Mouse (Mus musculus) neural tube, embryonic 15.5 days (tissue): ENCODE results near the gene Kcnk7. TPM values are rescaled to one million over a fixed set of nuclear protein-coding genes. Genes with fewer than 3 reads are reported as not detected.
A peak's percentile ranks its signal among the peaks of the same experiment; 100 is the strongest.

ENCODE experiments used
- ATAC-seq: fragments of 200-750 bp; cut with Nextera tagmentation; 2 replicates; pipeline ENCODE4 v1.8.0; 2017; ENCODE audit warnings: mild to moderate bottlenecking, moderate TSS enrichment, moderate library complexity; ENCODE audit not compliant: low FRiP score
- H3K27ac ChIP-seq: fragments of 300-500 bp; sonication (generic); replicated peaks from 2 replicates; pipeline ENCODE4 v1.5.1; 2015; ENCODE audit warnings: mild to moderate bottlenecking, inconsistent platforms
- H3K27me3 ChIP-seq: fragments of 300-500 bp; sonication (generic); replicated peaks from 2 replicates; pipeline ENCODE4 v1.6.1; 2015; ENCODE audit warnings: inconsistent platforms
- H3K36me3 ChIP-seq: fragments of 300-500 bp; sonication (generic); 2 replicates; pipeline ENCODE4 v1.6.1; 2015; ENCODE audit warnings: inconsistent platforms
- H3K4me1 ChIP-seq: fragments of 300-500 bp; sonication (generic); 2 replicates; pipeline ENCODE4 v1.6.1; 2015; ENCODE audit warnings: inconsistent platforms
- H3K4me2 ChIP-seq: fragments of 300-500 bp; sonication (generic); 2 replicates; pipeline ENCODE4 v1.6.1; 2015; ENCODE audit warnings: inconsistent platforms, mild to moderate bottlenecking, moderate library complexity
- H3K4me3 ChIP-seq: fragments of 300-500 bp; sonication (generic); replicated peaks from 2 replicates; pipeline ENCODE4 v1.5.1; 2015; ENCODE audit warnings: mild to moderate bottlenecking, inconsistent platforms
- H3K9ac ChIP-seq: fragments of 300-500 bp; sonication (generic); replicated peaks from 2 replicates; pipeline ENCODE4 v1.6.1; 2015; ENCODE audit warnings: mild to moderate bottlenecking, inconsistent platforms
- H3K9me3 ChIP-seq: fragments of 300-500 bp; sonication (generic); replicated peaks from 2 replicates; pipeline ENCODE4 v1.6.1; 2016; ENCODE audit warnings: inconsistent platforms
- WGBS: fragments of 180-500 bp; shearing (Covaris S2); methylation state at CpG from one replicate; pipeline ENCODE4 v1.1.7; 2015; ENCODE audit warnings: mixed read lengths; 5-methylcytosine and 5-hydroxymethylcytosine counted together
- polyA plus RNA-seq: library from polyadenylated mRNA; unstranded; fragments of >200 nt; fragmentation: Nextera tagmentation; extraction: Ambion mirVana; gene quantifications from 2 replicates; pipeline ENCODE4 v1.2.1, GENCODE M21; 2015

Gene Kcnk7
- polyA plus RNA-seq, 1 experiment from 2014 or later = 0.35 TPM

DNA sequence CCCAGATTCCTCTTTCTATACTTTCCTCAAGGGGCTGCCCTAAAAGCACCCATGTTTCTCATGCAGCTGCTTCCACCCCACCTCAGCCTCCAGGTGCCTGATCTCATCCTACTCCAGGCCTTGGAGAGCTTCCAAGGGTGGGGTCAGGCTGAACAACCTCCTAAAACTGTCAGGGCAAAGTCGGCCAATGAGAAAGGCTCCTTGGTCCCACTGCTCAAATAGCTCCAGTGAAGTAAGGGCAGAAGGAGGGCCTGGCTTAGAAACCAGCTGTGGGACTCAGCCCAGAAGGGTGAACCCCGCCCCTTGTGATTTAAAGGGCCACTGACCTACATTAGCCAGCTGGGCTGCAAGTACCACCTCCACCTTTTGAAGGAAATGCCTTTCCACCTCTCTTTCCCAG is 9.6 kb downstream of the Kcnk7 start:
- Histone ChIP-seq H3K4me3 (no peak overlapping the region; the same call in 1 of the 2 replicates), H3K9ac (peak overlapping the region; percentile 20; the same call in 1 of the 2 replicates), H3K4me1 (peaks cover 33% of the 10 kb centered on the region), H3K9me3 (no peaks in the 10 kb centered on the region), H3K4me2 (peak overlapping the region; percentile 34), H3K36me3 (peaks cover 43% of the 10 kb centered on the region), H3K27me3 (no peaks in the 10 kb centered on the region), H3K27ac (no peak overlapping the region)
- ATAC-seq = no peak
- WGBS = 6% methylated on average over 2 of the region's 2 CpGs

DNA sequence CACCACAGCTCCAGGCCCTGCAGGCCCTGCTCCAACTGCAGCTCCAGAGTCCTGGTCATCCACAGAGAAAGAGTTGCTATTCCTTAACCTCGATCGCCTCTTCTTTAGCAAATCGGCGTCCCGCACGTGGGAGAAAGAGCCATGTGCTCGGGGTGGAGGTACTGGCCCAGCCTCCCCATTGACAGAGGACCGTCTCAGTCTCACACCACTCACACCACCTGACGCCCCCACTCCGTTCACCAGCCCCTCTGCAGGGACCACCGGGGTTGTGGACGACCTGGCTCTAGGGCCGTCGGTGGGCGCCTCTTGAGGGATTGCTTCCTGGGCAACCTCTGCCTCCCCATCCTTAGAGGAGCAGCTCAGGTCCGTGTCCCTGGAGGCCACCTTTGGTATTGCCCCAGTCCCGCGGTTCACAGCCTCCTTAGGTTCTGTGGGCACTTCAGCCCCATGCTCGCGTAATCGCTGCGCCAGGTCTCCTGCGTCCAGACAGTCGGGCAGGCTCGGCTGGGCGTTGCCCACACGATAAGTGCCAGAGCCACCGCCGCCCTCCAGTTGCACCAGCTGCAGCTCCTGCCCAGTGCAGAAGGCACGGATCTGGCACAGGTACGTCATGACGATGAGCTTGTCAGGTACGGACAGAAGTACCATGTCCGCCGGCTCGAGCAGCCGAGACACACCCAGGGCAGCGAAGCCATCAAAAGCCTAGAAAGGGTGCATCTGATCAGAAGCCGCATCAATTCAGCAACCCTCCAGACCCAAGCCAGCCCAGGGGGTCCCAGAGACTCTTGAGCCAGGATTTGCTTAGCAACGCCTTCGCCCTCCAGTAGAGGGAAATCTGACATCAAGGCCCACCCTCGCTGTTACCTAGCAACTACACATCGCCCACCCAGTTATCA is 11.9 kb downstream of the Kcnk7 start:
- 19% methylated on average over 43 of the region's 43 CpGs for WGBS
- Histone ChIP-seq H3K4me3 (peak overlapping the region; percentile 28), H3K36me3 (peaks cover 45% of the 10 kb centered on the region), H3K9me3 (no peaks in the 10 kb centered on the region), H3K4me2 (peak overlapping the region; percentile 48), H3K27me3 (no peaks in the 10 kb centered on the region), H3K4me1 (peaks cover 33% of the 10 kb centered on the region), H3K9ac (peak overlapping the region; percentile 11; the same call in 1 of the 2 replicates), H3K27ac (0 out of 2 replicates have a peak overlapping the region, but pooled peaks have one; percentile 41)
- ATAC-seq = peak; percentile 58; the same call in 1 of the 2 replicates

DNA sequence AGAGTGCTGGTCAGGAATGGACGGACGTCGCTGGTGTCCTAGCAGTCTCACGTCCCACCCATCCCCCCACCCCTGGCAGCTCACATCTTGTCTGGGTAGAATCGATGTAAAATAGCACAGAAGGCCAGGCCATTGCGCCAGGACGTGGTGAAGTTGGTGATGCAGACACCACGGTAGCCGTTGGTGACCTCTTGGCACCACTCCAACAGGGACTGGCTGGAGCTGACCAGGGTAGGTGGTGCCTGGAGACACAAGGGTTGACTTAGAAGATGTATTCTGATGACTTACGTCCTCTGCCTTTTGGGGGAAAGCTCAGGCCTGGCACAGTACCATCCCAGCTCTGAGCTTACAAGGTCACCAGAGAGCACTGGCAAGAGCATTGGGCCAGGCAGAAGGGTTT is 12.8 kb downstream of the Kcnk7 start:
- Histone ChIP-seq H3K27ac (no peak overlapping the region), H3K4me2 (no peak overlapping the region), H3K4me1 (peaks cover 30% of the 10 kb centered on the region), H3K9ac (no peak overlapping the region), H3K4me3 (no peak overlapping the region), H3K36me3 (peaks cover 53% of the 10 kb centered on the region), H3K27me3 (no peaks in the 10 kb centered on the region), H3K9me3 (no peaks in the 10 kb centered on the region)
- 62% methylated on average over 10 of the region's 10 CpGs for WGBS
- 0 out of 2 replicates have a peak, but pooled peaks have one; percentile 10 for ATAC-seq

DNA sequence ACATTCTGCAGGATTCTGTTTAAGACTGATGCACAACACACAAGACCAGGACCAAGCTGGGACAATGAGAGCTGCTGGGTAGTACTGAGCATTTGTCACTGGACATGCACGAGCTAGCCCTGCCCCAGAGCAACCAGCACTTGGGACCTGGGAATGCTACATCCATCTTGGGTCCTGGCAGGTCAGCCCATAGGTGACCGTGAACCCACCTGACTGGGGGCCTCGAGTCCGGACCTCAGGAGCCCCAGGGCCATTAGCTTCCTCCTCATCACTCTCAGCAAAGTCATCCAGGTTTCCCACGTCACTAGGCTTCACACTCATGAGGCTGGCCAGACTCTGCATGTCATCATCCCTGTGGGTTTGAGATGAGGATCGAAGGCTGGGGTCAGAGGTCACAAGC is 17.1 kb downstream of the Kcnk7 start:
- ATAC-seq = no peak
- Histone ChIP-seq H3K27me3 (no peaks in the 10 kb centered on the region), H3K36me3 (peaks cover 55% of the 10 kb centered on the region), H3K9ac (no peak overlapping the region), H3K4me3 (no peak overlapping the region), H3K4me1 (peaks cover 30% of the 10 kb centered on the region), H3K27ac (no peak overlapping the region), H3K4me2 (no peak overlapping the region), H3K9me3 (no peaks in the 10 kb centered on the region)
- WGBS = 93% methylated on average over 6 of the region's 6 CpGs

DNA sequence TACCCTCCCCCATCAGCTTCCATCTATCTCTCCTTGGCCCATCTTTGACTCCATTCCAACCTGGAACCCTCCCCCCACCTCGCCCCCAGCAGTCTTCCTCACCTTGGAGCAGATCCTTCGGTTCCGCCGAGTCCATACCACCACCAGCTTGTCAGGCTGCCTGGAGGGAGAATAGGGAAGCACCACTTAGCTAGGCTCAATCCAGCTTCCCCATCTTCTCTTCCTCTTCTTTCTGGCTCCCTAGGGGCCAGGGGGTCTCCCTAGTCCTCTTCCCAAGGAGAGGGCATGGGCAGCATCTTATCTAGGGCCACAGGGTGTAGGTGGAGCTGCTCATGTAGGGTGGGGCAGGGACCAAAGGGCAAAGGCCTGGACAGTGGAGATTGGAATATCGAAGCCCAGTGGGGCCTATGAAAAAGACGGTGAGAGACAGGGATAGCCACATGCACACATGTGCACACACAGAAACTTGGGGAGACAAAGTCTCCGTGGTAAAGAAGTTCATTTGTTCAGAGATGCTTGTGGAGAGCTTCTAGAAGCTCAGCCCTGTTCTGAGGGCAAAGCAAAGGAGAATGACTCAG is 18.8 kb downstream of the Kcnk7 start:
- no peaks in the 10 kb centered on the region for H3K27me3 ChIP-seq
- no peak overlapping the region for H3K4me2 ChIP-seq
- no peak overlapping the region for H3K9ac ChIP-seq
- WGBS = 90% methylated on average over 7 of the region's 7 CpGs
- H3K4me3 ChIP-seq = no peak overlapping the region
- H3K4me1 ChIP-seq = peaks cover 40% of the 10 kb centered on the region
- no peak overlapping the region for H3K27ac ChIP-seq
- ATAC-seq = no peak
- no peaks in the 10 kb centered on the region for H3K9me3 ChIP-seq
- H3K36me3 ChIP-seq = peaks cover 55% of the 10 kb centered on the region

DNA sequence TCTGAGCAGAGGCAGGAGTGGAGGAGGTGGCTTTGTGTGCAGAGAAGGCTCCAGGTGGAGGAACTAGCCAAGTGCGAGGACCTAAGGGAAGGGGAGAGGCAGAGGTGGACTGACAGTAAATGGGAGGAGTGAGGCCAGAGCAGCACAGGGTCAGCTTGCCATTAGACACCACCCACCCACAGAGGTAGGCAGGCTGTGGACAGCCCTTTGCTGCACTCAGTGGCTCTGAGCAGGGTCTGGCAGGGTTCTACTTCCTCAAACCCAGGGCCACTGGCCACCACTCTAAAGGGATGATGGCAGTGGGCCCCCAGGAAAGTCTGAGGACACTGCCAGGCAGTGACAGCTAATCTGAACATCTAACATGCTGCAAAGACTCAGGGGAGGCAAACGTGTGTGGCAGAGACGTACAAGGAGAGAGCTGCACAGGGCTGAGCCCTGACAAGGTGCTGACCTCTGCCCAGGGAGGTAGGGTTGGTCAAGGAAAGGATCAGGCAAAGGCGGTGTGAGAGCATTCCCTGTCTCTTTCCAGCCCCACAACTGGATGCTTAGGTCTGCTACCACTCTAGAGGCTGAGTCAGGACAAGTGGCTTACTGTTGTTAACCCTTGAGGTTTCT is 19.9 kb downstream of the Kcnk7 start:
- H3K36me3 ChIP-seq = peaks cover 47% of the 10 kb centered on the region
- H3K27me3 ChIP-seq = no peaks in the 10 kb centered on the region
- no peaks in the 10 kb centered on the region for H3K9me3 ChIP-seq
- no peak for ATAC-seq
- 0 out of 2 replicates have a peak overlapping the region, but pooled peaks have one; percentile 35 for H3K4me3 ChIP-seq
- H3K4me1 ChIP-seq = peaks cover 49% of the 10 kb centered on the region
- H3K9ac ChIP-seq = 0 out of 2 replicates have a peak overlapping the region, but pooled peaks have one; percentile 18
- WGBS = 68% methylated on average over 4 of the region's 4 CpGs
- peak overlapping the region; percentile 89; the same call in 1 of the 2 replicates for H3K4me2 ChIP-seq
- no peak overlapping the region for H3K27ac ChIP-seq

DNA sequence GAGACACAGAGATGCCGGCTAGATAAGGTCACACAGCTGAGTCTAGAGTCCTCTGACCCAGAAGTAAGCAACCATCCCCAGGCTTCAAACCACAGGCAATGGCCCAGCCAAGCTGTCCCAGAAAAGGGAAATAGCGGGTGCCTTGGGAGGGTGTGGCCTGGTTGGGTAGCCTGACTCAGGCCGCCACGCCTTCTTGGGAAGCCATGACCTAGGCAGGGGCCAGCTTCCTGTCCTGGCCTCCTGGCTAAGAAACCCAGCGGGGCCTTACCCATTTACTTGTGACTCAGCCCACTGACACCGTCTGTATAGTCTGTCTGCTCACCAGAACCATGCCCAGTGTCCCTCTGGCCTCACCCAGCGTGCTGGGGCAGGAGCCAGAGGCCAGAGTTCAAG is 20.4 kb downstream of the Kcnk7 start:
- H3K9ac ChIP-seq = no peak overlapping the region
- H3K4me3 ChIP-seq = peak overlapping the region; percentile 35; the same call in 1 of the 2 replicates
- 77% methylated on average over 7 of the region's 7 CpGs for WGBS
- peaks cover 50% of the 10 kb centered on the region for H3K4me1 ChIP-seq
- H3K27me3 ChIP-seq = no peaks in the 10 kb centered on the region
- H3K27ac ChIP-seq = no peak overlapping the region
- H3K4me2 ChIP-seq = peak overlapping the region; percentile 89
- no peaks in the 10 kb centered on the region for H3K9me3 ChIP-seq
- ATAC-seq = no peak
- peaks cover 42% of the 10 kb centered on the region for H3K36me3 ChIP-seq

DNA sequence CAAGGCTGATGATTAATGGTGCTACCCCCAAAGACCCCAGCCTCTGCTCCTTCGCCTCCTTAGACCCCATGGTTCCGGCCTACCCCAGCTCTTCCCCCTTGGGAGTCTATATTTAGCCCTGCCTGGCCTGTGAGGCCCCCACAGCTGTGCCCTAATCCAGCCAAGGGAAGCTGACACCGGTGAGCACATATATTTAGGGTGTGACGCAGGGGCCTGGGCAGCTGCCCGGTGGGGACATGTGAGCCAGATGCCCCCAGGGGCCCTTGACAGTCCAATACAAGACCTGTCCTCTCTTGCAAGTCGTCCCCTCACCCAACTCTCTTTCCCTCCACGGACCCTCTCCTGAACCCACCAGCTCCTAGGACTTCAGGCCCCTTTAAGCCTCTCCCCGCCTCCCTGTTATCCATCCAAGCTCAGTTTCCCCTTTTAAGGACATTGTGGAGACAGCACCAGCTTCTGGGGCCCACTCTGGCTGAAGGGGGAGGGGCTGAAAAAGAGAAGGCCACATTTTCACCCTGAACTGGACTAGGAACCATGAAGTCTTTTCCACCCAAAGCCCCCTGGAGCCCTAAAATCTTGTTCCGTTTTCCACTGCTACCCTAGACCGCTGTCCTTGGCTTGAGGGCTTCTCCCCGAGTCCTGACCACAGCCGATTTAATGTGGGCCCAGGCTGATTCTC is 21.0 kb downstream of the Kcnk7 start:
- WGBS = 65% methylated on average over 12 of the region's 12 CpGs
- peak overlapping the region; percentile 35 for H3K4me3 ChIP-seq
- H3K36me3 ChIP-seq = peaks cover 35% of the 10 kb centered on the region
- H3K4me2 ChIP-seq = peak overlapping the region; percentile 89
- no peaks in the 10 kb centered on the region for H3K9me3 ChIP-seq
- peaks cover 56% of the 10 kb centered on the region for H3K4me1 ChIP-seq
- H3K27me3 ChIP-seq = no peaks in the 10 kb centered on the region
- H3K27ac ChIP-seq = peak overlapping the region; percentile 45; the same call in 1 of the 2 replicates
- no peak for ATAC-seq
- H3K9ac ChIP-seq = peak overlapping the region; percentile 46; the same call in 1 of the 2 replicates

DNA sequence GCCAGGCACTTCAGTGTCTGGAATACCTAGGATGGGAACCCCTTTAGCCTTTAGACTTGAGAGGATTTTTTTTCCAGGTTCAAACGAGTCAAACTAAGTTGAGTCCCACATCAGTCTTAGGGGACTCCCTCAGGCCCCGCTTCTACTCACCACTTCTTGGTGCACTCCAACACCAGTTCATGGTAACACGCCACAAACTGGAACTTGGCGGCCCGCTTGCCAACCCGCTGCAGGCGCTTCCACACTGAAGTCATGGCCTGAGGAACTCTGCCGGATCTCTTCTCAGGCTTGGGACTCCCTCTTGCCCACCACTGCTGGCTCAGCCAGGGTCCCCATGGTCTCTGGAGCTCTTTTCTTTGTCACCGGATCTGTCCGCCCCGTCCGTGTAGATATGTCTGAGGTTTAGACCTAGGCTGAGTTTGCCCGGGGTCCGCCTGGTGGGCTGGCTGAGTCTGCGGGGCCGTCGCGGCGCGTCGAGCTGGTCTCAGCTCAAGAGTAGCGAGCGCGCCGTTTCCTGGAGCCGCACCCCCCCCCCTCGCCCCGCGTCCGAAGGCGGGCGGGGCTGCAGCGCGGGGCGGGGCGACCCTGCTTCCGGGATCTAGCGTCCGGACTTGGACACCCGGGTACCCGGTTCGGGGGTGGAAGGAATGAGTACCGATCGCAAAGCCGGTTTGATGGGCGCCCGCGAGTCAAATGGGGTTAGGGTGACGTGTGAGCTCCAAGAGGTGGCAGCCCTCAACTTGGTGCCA is 21.8 kb downstream of the Kcnk7 start, which contains the start of gene Ehbp1l1:
Gene Ehbp1l1, minus strand, starts transcription at position 551 of the 749 bp plus-strand sequence.
- Histone ChIP-seq H3K4me1 (peaks cover 64% of the 10 kb centered on the region), H3K9ac (peak within 1 kb of the TSS; percentile 96; the same call in 1 of the 2 replicates), H3K36me3 (peaks cover 28% of the 10 kb centered on the region), H3K27ac (peak within 1 kb of the TSS; percentile 45; the same call in 1 of the 2 replicates), H3K9me3 (no peaks in the 10 kb centered on the region), H3K27me3 (no peaks in the 10 kb centered on the region), H3K4me2 (peak within 1 kb of the TSS; percentile 89), H3K4me3 (peak within 1 kb of the TSS; percentile 84)
- 13% methylated on average over 49 of the region's 49 CpGs for WGBS
- ATAC-seq = no peak

DNA sequence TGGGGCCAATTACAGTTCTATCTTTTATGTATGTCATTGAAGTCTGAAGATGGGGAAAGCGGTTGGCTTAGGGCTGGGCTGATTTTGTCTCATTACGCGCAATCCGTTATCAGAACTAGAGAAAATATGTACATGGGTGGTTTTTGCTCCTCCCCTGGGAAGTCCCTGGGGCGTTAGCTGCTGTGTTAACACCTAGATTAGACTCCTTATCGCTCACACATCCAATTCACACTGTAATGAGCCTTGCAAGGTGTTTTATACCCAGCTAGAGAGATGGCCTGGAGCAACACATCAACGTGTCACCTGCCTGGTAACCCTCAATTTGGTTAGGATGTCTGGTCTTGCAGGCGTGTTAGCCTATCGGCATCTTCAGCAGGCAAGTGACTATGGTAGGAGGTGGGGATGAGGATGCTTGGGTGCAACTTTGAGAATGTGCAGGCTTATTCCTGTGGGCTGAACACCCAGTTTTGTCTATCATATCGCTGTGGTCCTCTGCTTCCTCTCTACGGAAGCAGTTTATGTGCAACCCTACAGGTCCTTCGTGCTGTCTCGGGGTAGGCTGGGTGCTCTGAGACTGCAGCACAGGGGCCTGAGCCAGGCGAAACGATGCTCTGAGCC is 22.9 kb downstream of the Kcnk7 start:
- peak overlapping the region; percentile 96 for H3K27ac ChIP-seq
- H3K4me3 ChIP-seq = peak overlapping the region; percentile 84
- H3K9ac ChIP-seq = peak overlapping the region; percentile 96
- WGBS = 82% methylated on average over 15 of the region's 15 CpGs
- H3K4me2 ChIP-seq = peak overlapping the region; percentile 89
- peaks cover 17% of the 10 kb centered on the region; the same call in 1 of the 2 replicates for H3K36me3 ChIP-seq
- no peaks in the 10 kb centered on the region for H3K27me3 ChIP-seq
- H3K9me3 ChIP-seq = no peaks in the 10 kb centered on the region
- peaks cover 71% of the 10 kb centered on the region for H3K4me1 ChIP-seq
- no peak for ATAC-seq
